Mouse (Mus musculus): ENCODE results near the gene Kif13a.
A peak's percentile ranks its signal among the peaks of the same experiment; 100 is the strongest.

Kif13a gene

DNA sequence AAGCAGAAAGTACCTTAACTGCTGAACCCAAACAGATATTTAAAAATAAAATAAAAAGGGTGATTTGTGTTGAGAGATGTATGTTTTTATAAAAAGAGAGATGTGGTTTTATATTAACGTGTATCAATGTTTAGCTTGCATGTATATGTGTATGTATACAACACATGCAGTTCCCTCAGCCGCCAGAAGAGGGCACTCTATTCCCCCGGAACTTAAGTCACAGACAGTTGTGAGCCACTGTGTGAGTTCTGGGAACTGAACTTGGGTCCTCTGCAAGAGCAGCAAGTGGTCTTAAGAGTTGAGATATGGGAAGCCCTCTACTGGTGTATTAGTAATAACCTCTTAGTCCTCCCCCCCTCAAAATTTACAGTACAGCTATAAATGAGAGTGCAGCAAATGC is 96.7 kb downstream of the Kif13a start:
- peak in 1 of 2 experiments; percentile 36 for DNase-seq

DNA sequence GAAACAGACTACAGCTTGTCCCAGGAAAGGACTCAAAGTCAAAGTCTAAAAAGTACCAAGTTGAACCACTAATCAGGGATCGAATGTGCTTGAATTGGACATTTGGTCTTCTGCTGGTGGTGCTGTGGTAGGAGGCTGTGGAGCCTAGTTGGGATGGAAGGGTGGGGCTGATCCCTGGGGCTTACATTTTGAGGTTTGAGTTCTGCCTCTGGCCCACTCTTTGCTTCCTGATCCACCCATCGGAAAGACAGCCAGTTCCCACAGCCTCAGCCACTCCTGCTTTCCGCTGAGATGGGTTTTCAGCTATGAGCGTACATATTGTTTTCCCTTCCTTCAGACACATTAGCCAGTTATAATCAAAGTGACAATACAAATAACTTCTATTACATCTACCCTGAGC is 106.4 kb downstream of the Kif13a start:
- no peak for DNase-seq

DNA sequence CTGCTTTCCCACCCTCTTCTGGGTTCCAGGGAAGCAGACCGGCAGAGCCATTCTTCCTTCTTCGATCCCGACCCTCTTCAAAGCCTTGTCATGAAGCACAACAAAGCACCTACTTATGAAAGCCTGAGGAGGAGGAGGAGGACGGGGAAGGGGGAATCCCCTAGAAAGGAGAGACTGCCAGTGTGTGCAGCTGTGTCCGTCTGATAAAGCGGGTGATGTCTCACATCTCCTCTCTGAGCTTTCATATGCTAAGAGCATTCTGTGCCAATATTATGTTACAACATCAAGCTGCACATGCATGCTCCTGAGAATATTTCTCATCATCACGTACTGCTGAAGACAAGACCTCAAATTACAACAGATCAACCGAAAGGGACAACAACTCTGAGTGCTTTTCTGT is 107.5 kb downstream of the Kif13a start:
- DNase-seq, result no peak

DNA sequence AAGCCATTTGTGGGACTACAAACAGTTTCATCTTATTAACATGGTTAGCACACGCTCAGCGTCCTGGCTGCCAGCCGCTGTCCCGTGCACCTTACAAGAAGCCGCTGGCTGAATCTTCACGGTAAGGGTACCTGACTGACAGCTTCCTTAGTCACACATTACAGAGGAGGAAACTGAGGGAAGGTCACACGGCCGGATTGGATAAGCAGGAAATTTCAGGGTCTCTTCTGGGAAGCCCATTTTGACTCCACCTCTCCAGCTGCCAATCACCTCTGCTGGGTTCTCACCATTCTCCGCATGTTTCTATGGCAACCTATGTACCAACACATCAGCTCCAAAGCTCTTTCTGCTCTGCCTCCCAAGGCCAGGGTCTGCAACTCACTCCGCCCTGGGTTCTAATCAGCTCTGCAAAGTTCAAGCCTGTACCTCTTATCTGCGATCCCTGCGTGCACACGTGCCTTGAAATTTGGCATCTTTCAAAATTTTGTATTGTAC is 109.9 kb downstream of the Kif13a start:
- no peak for DNase-seq

DNA sequence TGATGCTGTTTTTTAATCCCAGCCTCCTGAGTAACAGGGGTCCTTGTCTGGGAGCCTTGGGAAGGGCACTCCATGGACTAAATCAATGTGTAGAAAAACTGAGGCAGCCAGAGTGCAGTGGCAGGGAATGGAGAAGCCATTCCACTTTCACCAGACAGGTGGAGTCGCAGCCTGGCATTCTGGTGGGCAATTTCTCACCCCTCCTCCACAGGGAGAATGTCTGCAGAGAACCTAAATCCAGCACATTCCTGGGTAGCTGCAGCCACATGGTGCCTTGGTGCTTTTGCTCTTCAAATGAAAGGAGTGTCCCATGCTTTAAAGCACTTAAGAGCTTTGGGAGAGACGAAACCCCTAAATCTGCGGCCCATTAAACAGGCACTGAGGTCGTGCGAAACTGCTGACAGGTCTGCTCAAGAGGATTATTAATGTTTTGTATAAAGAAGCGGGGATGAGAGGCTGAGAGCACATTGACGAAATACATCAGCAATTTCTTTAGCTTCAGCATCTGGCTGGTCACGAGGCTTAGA is 110.4 kb downstream of the Kif13a start:
- DNase-seq, result no peak

DNA sequence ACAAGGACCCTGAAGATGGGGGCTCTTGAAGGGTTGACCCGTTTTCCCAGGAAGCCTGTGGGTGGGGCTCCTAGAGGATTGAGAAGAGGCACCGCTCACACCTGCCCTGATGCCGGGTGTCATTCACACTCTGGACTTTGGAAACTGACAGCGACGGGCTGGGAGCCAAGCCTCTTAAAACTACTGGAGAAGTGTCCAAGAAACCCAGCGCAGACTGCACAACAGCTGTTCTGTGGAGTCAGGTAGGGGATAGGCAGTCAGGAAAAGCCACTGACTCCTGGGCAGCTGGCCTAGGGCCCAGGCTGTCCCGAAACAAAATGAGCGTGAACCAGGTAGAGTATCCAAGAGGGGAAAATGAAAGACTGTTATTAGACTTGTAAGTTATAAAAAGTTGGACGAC is 111.3 kb downstream of the Kif13a start:
- DNase-seq, result peak; percentile 73 to 83

DNA sequence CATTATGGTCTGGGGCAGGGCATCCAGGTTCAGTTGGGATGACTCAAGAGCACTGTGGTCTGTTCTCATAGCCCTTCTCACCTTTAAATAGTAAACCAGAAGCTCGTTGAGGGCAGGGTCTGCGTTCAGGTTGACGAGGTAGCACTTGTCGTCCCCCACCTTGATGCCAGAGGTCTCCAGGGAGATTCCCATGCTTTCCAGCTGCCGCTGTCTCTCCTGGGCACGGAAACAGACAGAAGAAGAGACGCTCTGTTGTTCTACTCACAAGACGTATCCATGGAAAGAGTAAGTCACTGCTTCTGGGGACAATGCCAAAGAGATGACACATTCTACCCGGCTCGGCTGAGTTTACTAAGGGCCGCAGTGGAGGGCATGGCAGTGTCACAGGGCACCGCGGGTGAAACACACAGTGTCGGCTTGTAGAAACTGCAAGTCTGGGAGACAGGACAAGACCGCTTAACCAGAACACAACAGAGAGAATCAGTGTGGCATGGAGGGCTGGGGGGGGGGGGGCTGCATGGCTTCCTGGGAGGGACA is 117.0 kb downstream of the Kif13a start:
- DNase-seq, result no peak

DNA sequence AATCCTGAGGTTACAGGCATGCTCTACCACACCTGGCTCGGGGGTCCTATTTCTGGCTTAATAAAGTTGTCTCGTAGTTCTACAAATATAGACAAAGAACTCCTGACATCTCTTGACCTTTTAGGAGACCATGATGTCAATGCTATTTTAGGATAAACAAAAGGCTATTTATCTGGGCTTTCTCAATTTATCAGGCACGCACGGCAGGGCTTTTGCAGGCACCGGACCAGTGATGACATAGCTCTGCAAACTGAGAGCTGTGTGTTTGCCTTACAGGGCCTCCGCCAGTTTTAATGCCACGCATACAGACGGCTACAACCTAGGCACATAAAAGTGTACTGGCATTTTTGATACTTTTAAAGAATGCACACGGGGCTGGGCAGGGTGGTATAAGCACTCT is 118.0 kb downstream of the Kif13a start:
- DNase-seq, result no peak

DNA sequence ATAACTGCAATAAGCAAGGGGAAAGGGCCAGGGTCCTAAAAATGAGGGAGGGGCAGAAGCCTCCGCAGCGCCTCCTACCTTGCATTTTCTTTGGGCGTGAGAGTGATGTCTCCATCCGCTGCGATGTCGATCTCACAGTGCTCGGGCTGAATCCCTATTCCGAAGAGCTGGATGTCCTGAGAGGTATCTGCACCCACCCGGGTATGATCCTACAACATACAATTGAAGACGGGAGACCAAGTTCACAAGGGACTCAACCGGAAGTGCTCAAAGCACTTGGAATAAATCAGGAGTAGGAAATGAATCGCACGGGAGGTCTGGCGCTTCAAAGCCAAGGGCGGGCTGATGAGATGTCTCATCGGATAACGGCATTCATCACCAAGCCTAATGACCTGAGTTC is 119.1 kb downstream of the Kif13a start:
- no peak for DNase-seq

DNA sequence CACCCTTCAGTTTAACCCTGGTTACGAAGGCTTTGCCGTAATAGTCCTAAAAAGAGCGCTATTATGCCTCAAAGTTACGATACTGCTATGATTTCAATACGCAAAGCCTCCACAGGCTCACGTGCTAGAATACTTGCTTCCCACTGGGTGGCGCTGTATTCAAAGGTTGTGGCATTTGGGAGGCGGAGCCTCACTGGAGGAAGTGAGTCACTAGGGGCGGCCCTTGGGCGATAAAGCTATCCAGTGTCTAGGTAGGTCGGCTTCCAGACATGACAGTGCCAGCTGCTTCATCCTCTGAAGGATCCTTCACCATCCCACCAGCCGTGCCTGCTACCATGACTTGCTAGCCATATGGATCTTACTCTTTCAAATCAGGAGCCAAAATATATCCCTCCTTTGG is 119.6 kb downstream of the Kif13a start:
- peak; percentile 18 to 63 for DNase-seq

DNA sequence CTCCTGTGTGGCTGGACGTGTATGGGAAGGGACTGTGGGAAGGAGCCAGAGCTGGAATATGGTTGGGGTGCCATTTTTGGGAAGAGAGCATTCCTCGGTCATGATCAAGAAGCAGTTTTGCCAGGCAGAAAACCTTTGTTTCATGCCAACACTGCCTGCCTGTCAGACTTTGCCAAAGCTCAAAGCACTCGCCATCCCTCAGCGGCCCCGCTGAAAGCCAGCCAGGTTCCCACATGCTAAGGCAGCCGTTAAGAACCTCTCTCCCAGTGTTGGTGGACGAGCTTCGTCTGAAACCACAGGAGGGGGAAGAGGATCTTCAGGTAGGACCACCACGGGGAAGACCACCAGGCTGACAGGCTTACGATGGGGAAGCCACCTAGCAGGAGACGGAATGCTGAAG is 121.8 kb downstream of the Kif13a start:
- no peak for DNase-seq

DNA sequence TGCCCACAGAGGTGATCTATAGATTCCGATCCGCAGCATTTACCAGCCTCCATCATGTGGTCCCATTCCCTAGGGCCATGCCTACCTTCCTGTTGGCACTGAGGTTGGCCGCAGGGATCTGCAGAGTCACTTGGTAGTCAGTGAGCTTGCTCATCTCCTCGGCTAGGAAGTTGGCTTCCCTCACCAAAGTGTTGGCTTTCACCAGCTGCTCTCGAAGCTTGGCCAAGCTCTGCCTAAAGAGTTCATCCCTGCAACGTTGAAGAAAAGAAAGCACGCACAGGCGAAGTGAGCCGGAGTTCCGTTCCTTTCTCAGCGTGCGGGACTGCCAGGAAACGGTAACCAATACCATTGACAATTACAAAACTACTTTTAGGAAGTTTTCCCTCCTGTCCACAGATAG is 128.5 kb downstream of the Kif13a start:
- DNase-seq, result no peak

DNA sequence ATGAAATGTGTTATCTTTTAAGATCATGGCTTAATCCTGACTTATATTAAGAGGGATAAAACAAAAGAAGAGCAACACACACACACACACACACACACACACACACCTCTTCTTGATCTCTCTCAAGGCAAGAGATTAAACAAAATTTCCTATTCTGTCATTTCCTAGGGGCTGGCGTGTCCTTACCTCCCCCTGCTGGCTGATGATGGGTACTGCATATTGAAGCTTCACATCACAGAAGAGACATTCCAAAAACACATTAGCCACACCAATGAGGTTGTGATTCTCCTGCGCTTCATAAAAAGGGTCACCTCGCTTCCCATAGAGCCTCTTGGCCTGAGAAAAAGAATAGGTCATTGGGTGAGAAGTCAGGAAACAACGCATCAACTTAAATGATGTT is 131.5 kb downstream of the Kif13a start:
- peak; percentile 44 to 67 for DNase-seq

DNA sequence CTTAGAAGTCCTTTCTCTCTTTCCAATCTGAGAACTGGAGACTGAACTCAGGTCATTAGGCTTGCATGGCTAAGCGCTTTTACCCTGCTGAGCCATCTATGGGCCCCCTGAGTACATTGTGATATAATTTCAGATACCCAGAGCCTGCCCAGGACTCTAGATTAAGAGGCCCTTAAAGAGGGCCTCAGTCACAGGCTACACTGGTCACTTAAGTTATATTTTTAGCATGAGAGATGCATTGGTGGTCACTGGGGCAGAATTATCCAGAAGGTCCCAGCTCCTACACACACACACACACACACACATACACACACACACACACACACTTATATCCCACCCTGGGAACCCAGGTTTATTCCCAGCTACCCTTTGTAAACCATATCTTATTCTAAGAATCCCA is 133.3 kb downstream of the Kif13a start:
- DNase-seq, result no peak

DNA sequence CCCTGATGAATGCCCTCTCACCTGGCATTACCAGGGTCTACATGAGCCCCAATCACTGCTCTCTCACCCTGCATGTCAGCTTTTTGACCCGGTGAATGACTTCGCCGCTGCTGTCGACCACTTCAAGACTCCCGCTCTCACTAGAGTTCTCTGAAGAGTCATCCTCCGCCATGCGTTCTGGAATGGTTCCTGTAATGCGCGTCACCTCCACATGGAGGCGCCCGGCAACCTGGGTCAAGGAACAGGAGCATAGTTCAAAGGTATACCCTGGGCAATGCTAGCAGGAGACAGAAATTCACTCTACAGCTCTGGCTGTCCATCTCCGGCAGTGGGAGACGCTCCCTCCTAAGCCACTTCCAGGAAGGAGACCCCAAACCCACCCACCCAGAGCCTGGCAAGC is 135.8 kb downstream of the Kif13a start:
- DNase-seq, result peak in 1 of 2 experiments; percentile 33

DNA sequence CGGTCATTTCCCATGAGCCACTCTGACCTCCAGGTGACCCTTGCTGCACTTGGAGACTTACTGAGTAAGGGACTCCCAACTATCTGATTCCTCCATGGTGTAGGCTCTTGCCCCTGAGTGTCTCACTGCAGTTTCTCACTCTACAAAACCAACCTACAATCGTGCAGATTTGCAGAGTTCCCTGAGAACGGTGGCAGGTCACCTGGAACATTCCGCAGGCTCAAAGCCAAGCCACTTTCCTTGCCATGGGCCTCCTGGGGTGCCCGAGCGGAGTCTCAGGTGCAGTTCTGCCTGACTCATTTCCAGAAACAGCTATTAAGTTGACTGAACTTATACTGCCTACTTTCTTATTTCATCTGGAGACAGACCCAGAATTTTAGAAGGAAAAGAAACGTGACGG is 141.2 kb downstream of the Kif13a start:
- DNase-seq, result peak; percentile 81 to 88

DNA sequence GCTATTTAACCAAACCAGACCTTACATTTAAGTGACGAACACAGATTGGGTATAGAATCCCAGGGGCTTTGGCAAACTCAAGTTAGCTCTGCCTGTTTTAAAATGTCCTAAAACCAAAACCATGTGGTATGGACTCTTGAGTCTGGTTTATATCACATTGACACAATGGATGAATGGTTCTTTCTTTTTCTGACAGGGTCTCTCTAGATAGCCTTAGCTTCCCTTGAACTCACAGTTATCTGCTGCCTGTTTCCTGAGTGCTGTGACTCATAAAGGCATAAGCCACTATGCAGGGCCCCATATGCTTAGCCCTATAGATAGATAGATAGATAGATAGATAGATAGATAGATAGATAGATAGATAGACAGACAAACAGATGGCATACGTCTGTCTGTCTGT is 142.8 kb downstream of the Kif13a start:
- DNase-seq, result no peak

DNA sequence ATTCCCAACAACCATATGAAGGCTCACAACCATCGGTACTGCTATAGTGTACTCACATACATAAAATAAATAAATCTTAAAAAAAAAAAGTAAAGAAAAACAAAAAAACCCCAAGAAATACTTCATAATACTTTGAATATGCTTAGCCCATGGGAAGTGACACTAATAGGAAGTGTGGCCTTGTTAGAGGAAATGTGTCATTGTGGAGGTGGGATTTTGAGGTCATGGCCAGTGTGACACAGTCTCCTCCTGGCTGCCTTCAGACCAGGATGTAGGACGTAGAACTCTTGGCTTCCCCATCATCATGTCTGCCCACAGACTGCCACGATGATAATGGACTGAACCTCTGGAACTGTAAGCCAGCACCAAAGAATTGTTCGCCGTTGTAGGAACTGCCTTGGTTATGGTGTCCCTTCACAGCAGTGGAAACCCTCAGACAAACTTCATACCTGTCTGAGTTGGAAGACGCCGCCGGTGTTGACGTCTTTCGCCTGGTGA is 143.6 kb downstream of the Kif13a start:
- no peak for DNase-seq

DNA sequence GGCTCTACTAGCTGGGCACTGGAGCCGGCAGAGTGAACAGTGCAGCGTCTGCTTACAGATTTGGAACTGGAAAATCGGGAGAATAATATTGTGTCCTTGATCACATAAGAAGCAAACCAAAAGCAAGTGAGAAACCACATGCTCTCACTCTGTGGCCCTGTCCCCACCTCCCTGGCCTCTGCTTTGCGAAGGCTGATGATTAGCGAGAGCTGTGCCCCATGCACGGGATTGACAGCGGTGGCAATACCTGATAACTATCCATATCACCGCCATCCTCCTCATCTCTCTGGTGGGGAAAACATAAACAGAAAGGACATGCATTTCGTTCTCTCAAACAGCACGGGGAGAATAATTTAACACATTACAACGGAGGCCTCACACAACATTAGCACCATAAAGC is 149.3 kb downstream of the Kif13a start:
- no peak for DNase-seq

DNA sequence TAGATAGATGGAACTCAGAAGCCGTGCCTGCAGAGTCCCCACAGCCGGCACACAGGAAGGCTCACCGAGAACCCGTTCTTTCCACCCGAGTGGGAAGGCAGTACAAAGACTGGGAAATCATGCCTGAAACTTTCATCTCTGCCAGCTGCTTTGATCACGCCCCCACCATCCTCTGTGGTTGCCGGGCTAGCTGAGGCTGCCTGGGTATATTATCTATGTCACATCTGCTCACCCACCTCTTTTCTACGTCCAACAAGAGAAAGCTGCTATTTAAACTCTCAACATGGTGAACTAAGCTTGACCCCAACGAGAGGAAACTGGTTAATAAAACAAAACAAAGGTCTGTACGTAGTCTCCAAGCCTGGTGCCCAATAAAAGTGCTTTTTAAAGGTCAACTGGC is 149.8 kb downstream of the Kif13a start:
- DNase-seq, result peak in 1 of 2 experiments; percentile 9

DNA sequence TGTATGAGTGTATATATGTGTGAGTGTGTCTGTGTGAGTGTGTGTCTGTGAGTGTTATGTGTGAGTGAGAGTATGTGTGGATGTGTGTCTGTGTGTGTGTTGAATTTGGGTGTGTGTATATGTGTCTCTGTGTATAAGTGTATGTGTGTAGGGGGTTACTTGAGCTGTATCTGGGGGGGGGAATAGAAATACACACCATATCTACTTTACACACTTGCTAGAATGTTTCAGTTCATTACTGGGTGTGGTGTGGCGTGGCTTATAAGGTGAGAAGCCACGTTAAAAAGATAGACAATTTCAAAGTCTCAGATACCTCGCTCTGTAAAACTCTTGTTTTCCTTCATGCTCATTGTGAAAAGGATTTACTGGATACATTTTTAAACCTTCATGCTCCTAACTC is 152.2 kb downstream of the Kif13a start:
- DNase-seq, result no peak

DNA sequence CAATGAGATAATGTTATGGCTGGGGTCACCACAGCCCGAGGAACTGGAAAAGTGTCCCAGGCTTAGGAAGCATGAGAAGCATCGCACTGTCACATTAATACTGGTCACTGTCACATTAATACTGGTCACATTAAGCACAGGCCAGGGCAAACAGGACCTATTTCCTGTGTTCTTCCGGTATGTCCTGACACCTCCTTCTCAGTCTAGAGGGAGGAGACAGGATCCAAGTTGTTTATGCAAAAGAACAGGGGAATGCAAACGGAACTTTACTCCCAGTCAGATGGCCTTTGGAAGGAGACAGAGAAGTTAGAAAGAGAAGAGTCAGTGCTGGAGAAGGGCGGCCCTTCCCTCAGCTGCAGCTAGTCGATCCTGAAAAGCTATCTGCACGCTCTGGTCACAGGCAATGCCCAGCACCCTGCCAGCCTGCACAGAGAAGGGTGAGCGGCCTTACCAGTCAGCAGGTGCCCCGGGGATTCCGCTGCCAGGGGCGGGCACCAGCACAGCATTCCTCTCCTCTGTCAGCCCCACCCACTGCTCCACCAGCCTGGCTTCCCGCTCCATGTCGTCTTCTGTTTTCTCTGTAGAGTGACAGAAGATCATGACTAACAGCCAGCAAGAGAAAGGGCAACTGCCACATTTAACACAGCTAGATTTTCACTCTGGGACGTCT is 152.9 kb downstream of the Kif13a start:
- DNase-seq, result peak; percentile 52 to 71

DNA sequence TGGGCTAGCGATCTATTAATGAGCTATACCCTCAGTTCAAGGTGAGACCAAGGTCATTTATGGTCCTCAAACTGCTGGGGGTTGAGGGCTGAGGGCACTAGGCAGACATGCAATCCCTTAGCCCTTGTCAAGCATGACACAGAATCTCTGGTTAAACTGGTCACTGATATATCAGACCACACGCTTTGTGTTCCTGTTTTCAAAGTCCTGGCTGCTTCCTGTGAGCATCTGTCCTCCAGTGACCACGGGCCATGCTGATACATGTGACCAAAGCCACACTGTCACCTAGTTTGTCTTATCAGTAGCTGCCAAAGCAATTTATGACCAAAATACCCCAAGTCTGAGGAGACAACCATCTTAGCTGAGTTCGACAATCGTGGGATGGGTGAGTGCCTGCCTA is 154.7 kb downstream of the Kif13a start:
- DNase-seq, result no peak

DNA sequence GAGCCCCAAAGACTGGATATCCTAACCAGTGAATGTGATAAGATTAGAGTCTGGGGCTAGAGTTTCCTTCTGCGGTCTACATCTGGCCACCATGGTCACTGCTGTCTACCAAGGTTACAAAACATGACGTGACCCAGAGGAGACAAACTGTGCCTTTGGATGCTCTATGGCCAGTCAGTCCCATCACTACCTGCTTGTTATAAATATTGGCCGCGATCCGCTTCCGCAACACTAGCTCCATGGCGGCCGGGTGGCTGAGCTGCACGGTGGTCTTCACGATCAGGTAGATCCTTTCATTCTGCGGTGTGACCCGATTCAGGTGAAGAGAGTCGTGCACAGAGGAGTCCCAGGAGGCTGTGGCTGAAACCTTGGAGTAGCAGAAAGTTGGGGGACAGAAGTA is 157.1 kb downstream of the Kif13a start:
- DNase-seq, result no peak

DNA sequence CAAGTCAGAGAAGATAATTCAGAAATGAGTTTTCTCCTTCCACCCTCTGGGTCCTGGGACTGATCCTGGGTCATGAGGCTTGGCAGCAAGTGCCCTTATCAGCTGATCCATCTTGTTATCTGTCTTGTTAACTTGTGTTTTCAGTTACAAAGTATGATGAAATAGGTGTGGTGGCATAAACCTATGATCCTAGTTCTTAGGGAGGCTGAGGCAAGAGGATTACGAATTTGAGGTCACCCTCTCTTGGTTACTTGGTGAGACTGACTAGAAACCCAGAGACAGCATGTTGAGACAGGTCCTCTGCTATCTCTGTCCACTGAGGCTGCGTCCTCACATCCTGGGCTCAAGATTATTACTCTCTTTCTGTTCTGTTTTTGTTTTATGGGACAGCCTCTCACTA is 164.3 kb downstream of the Kif13a start:
- DNase-seq, result no peak

Measured in kidney, postnatal 36 days (tissue).